Mouse (Mus musculus): ENCODE results near the gene Ppp1cc. TPM values are rescaled to one million over a fixed set of nuclear protein-coding genes. Genes with fewer than 3 reads are reported as not detected.
A peak's percentile ranks its signal among the peaks of the same experiment; 100 is the strongest.
"Not testable (repeated sequence)": the region's sequence is repeated elsewhere in the genome, so short reads cannot be mapped to it uniquely, and the experiment has no call there.

Gene Ppp1cc
- polyA plus RNA-seq, 1 experiment: 73.9 TPM

GRCm38 (mm10) chr5:122136508-122137408, 21.3 kb upstream of the Ppp1cc start:
- no peak for DNase-seq (ENCODE audit: low read depth in 1 of 2, low spot score in 2 of 2)
- Histone ChIP-seq H3K36me3 (ENCODE audit: control insufficient read depth, insufficient read depth, low read length) (no peaks in the 10 kb centered on the region), H3K27ac (ENCODE audit: insufficient read depth, low read length) (no peak overlapping the region), H3K27me3 (ENCODE audit: control insufficient read depth, insufficient read depth, low read length) (no peaks in the 10 kb centered on the region), H3K4me1 (ENCODE audit: control insufficient read depth, insufficient read depth, insufficient read length) (no peaks in the 10 kb centered on the region), H3K4me3 (ENCODE audit: extremely low read depth, insufficient read depth, insufficient read length) (no peak overlapping the region)
- WGBS: 83% methylated on average over 14 of the region's 14 CpGs
- TF ChIP-seq POLR2A (IDR thresholded peaks at IDR 0.05; ENCODE audit: low read depth, low read length): no peak
- no peak for TF ChIP-seq CTCF (IDR thresholded peaks at IDR 0.05; ENCODE audit: extremely low read depth, insufficient read depth, insufficient read length, insufficient replicate concordance)

GRCm38 (mm10) chr5:122138856-122139255, 19.2 kb upstream of the Ppp1cc start:
- Histone ChIP-seq H3K4me3 (ENCODE audit: extremely low read depth, insufficient read depth, insufficient read length) (no peak overlapping the region), H3K27me3 (ENCODE audit: control insufficient read depth, insufficient read depth, low read length) (no peaks in the 10 kb centered on the region), H3K27ac (ENCODE audit: insufficient read depth, low read length) (no peak overlapping the region), H3K36me3 (ENCODE audit: control insufficient read depth, insufficient read depth, low read length) (no peaks in the 10 kb centered on the region), H3K4me1 (ENCODE audit: control insufficient read depth, insufficient read depth, insufficient read length) (0 out of 2 replicates have a peak, but pooled peaks cover 2% of the 10 kb centered on the region)
- DNase-seq (ENCODE audit: low read depth in 1 of 2, low spot score in 2 of 2): no peak
- no peak for TF ChIP-seq CTCF (IDR thresholded peaks at IDR 0.05; ENCODE audit: extremely low read depth, insufficient read depth, insufficient read length, insufficient replicate concordance)
- TF ChIP-seq POLR2A (IDR thresholded peaks at IDR 0.05; ENCODE audit: low read depth, low read length): no peak
- 87% methylated on average over 15 of the region's 15 CpGs for WGBS

- not testable (repeated sequence) for H3K27ac ChIP-seq (ENCODE audit: insufficient read depth, low read length); H3K36me3 ChIP-seq (ENCODE audit: control insufficient read depth, insufficient read depth, low read length)
- WGBS: 74% methylated on average over 2 of the region's 2 CpGs
Observed at GRCm38 (mm10) chr5:122139771-122140170, 18.3 kb upstream of the Ppp1cc start.

GRCm38 (mm10) chr5:122140723-122141122, 17.4 kb upstream of the Ppp1cc start, which contains the start of gene Ccdc63:
TSS of gene Ccdc63 (minus strand) at chr5:122140823.
- no peak for TF ChIP-seq POLR2A (IDR thresholded peaks at IDR 0.05; ENCODE audit: low read depth, low read length)
- TF ChIP-seq CTCF (IDR thresholded peaks at IDR 0.05; ENCODE audit: extremely low read depth, insufficient read depth, insufficient read length, insufficient replicate concordance): no peak
- H3K36me3 ChIP-seq (ENCODE audit: control insufficient read depth, insufficient read depth, low read length): no peaks in the 10 kb centered on the region
- H3K27ac ChIP-seq (ENCODE audit: insufficient read depth, low read length): no peak within 1 kb of the TSS
- 94% methylated on average over 3 of the region's 3 CpGs for WGBS
- no peaks in the 10 kb centered on the region for H3K27me3 ChIP-seq (ENCODE audit: control insufficient read depth, insufficient read depth, low read length)
- DNase-seq (ENCODE audit: low read depth in 1 of 2, low spot score in 2 of 2): no peak
- H3K4me3 ChIP-seq (ENCODE audit: extremely low read depth, insufficient read depth, insufficient read length): no peak within 1 kb of the TSS
- H3K4me1 ChIP-seq (ENCODE audit: control insufficient read depth, insufficient read depth, insufficient read length): peaks cover 6% of the 10 kb centered on the region; the same call in 1 of the 2 replicates

More at GRCm38 (mm10) chr5:122139771-122140170, 18.3 kb upstream of the Ppp1cc start:
- H3K27me3 ChIP-seq (ENCODE audit: control insufficient read depth, insufficient read depth, low read length); H3K4me1 ChIP-seq (ENCODE audit: control insufficient read depth, insufficient read depth, insufficient read length); H3K4me3 ChIP-seq (ENCODE audit: extremely low read depth, insufficient read depth, insufficient read length); DNase-seq (ENCODE audit: low read depth in 1 of 2, low spot score in 2 of 2): not testable (repeated sequence)

GRCm38 (mm10) chr5:122142230-122142992, 15.7 kb upstream of the Ppp1cc start:
- no peaks in the 10 kb centered on the region for H3K27me3 ChIP-seq (ENCODE audit: control insufficient read depth, insufficient read depth, low read length)
- peaks cover 6% of the 10 kb centered on the region; the same call in 1 of the 2 replicates for H3K4me1 ChIP-seq (ENCODE audit: control insufficient read depth, insufficient read depth, insufficient read length)
- no peaks in the 10 kb centered on the region for H3K36me3 ChIP-seq (ENCODE audit: control insufficient read depth, insufficient read depth, low read length)
- no peak overlapping the region for H3K27ac ChIP-seq (ENCODE audit: insufficient read depth, low read length)
- TF ChIP-seq CTCF (IDR thresholded peaks at IDR 0.05; ENCODE audit: extremely low read depth, insufficient read depth, insufficient read length, insufficient replicate concordance) (peak; percentile 58; the same call in 1 of the 2 replicates), POLR2A (IDR thresholded peaks at IDR 0.05; ENCODE audit: low read depth, low read length) (no peak)
- peak; percentile 43 to 46 for DNase-seq (ENCODE audit: low read depth in 1 of 2, low spot score in 2 of 2)
- WGBS: 36% methylated on average over 8 of the region's 8 CpGs
- no peak overlapping the region for H3K4me3 ChIP-seq (ENCODE audit: extremely low read depth, insufficient read depth, insufficient read length)

- TF ChIP-seq CTCF (IDR thresholded peaks at IDR 0.05; ENCODE audit: extremely low read depth, insufficient read depth, insufficient read length, insufficient replicate concordance) (no peak), POLR2A (IDR thresholded peaks at IDR 0.05; ENCODE audit: low read depth, low read length) (no peak)
- Histone ChIP-seq H3K27ac (ENCODE audit: insufficient read depth, low read length) (peak overlapping the region; percentile 16; the same call in 1 of the 2 replicates), H3K4me3 (ENCODE audit: extremely low read depth, insufficient read depth, insufficient read length) (no peak overlapping the region), H3K27me3 (ENCODE audit: control insufficient read depth, insufficient read depth, low read length) (no peaks in the 10 kb centered on the region), H3K36me3 (ENCODE audit: control insufficient read depth, insufficient read depth, low read length) (no peaks in the 10 kb centered on the region), H3K4me1 (ENCODE audit: control insufficient read depth, insufficient read depth, insufficient read length) (peaks cover 6% of the 10 kb centered on the region; the same call in 1 of the 2 replicates)
- no peak for DNase-seq (ENCODE audit: low read depth in 1 of 2, low spot score in 2 of 2)
- 81% methylated on average over 15 of the region's 15 CpGs for WGBS
Observed at GRCm38 (mm10) chr5:122143543-122143942, 14.5 kb upstream of the Ppp1cc start.
